Mouse (Mus musculus) retina, embryonic 14.5 days (tissue): Measurements from ENCODE around the gene Smarca2.

ENCODE experiments used
- DNase-seq: peaks from one replicate; pipeline ENCODE4 v3.0.0-alpha.2; 2015; ENCODE audit warnings: low spot score

The Smarca2 gene

GRCm38 (mm10) chr19:26747571-26748539 lies 143.0 kb downstream of the Smarca2 start:
- DNase-seq = peak; percentile 80

GRCm38 (mm10) chr19:26748676-26749075 lies 143.8 kb downstream of the Smarca2 start:
- peak; percentile 53 for DNase-seq

- peak; percentile 40 for DNase-seq
Observed at GRCm38 (mm10) chr19:26749427-26750137, 144.7 kb downstream of the Smarca2 start.

GRCm38 (mm10) chr19:26752611-26753163 lies 147.8 kb downstream of the Smarca2 start:
- no peak for DNase-seq

GRCm38 (mm10) chr19:26753266-26753872 lies 148.5 kb downstream of the Smarca2 start:
- DNase-seq = no peak

GRCm38 (mm10) chr19:26754016-26754794 lies 149.4 kb downstream of the Smarca2 start:
- no peak for DNase-seq

GRCm38 (mm10) chr19:26755991-26756390 lies 151.1 kb downstream of the Smarca2 start:
- no peak for DNase-seq

- DNase-seq = no peak
Observed at GRCm38 (mm10) chr19:26756399-26756798, 151.5 kb downstream of the Smarca2 start.

- no peak for DNase-seq
Observed at GRCm38 (mm10) chr19:26758156-26758555, 153.3 kb downstream of the Smarca2 start.

- DNase-seq = no peak
Observed at GRCm38 (mm10) chr19:26758620-26759019, 153.8 kb downstream of the Smarca2 start.

GRCm38 (mm10) chr19:26759295-26759694 lies 154.4 kb downstream of the Smarca2 start:
- no peak for DNase-seq

- DNase-seq = no peak
Observed at GRCm38 (mm10) chr19:26761257-26761656, 156.4 kb downstream of the Smarca2 start.

GRCm38 (mm10) chr19:26765483-26765882 lies 160.6 kb downstream of the Smarca2 start:
- DNase-seq = no peak

GRCm38 (mm10) chr19:26767454-26767853 lies 162.6 kb downstream of the Smarca2 start:
- DNase-seq = no peak

GRCm38 (mm10) chr19:26767941-26768340 lies 163.1 kb downstream of the Smarca2 start:
- no peak for DNase-seq

- DNase-seq = no peak
Observed at GRCm38 (mm10) chr19:26768846-26769245, 164.0 kb downstream of the Smarca2 start.

- peak; percentile 82 for DNase-seq
Observed at GRCm38 (mm10) chr19:26769609-26770500, 165.0 kb downstream of the Smarca2 start.

- peak; percentile 68 for DNase-seq
Observed at GRCm38 (mm10) chr19:26770592-26770991, 165.7 kb downstream of the Smarca2 start.

- no peak for DNase-seq
Observed at GRCm38 (mm10) chr19:26772051-26772583, 167.3 kb downstream of the Smarca2 start.
